Mouse (Mus musculus) MEL (cell line): ENCODE measurements at regions not wholly inside any gene's neighbourhood (a gene's known extent, or its start where the extent isn't known, plus 50 kb on each side); places are given as distances from the start of the nearest gene placed in this dataset.

ENCODE experiments used
- DNase-seq: peaks from one replicate; pipeline ENCODE4 v3.0.0; 2011; ENCODE audit warnings: low read depth, low spot score
- H3K27ac ChIP-seq: 2 replicates; pipeline ENCODE4 v1.5.1; 2012; ENCODE audit warnings: low read depth, mild to moderate bottlenecking, control low read depth, low read length, moderate library complexity; ENCODE audit not compliant: control insufficient read depth
- H3K27me3 ChIP-seq, 2 experiments: fragments of 150-350 bp in 1 of 2; sonication (generic) in 1 of 2; 2 replicates each; pipeline ENCODE4 v1.6.1; 2012; ENCODE audit warnings: low read length in 2 of 2, mild to moderate bottlenecking in 2 of 2, improper control_type of control experiment in 1 of 2, moderate library complexity in 1 of 2; ENCODE audit not compliant: insufficient read depth in 2 of 2, control insufficient read depth in 1 of 2
- H3K36me3 ChIP-seq, 2 experiments: 2 replicates each; pipeline ENCODE4 v1.6.1; 2012 to 2014; ENCODE audit warnings: low read length in 2 of 2, improper control_type of control experiment in 1 of 2, inconsistent platforms in 1 of 2, mild to moderate bottlenecking in 1 of 2; ENCODE audit not compliant: insufficient read depth in 2 of 2, control insufficient read depth in 1 of 2
- H3K4me1 ChIP-seq, 2 experiments: fragments of 150-350 bp in 1 of 2; sonication (generic) in 1 of 2; 2 replicates each; pipeline ENCODE4 v1.6.1; 2012; ENCODE audit warnings: low read length in 2 of 2, improper control_type of control experiment in 1 of 2, mild to moderate bottlenecking in 1 of 2; ENCODE audit not compliant: insufficient read depth in 2 of 2, control insufficient read depth in 1 of 2
- H3K4me3 ChIP-seq, 2 experiments: fragments of 150-350 bp in 1 of 2; sonication (generic) in 1 of 2; 2 replicates each; pipeline ENCODE4 v1.5.1; 2012; ENCODE audit warnings: low read depth in 2 of 2, low read length in 2 of 2, mild to moderate bottlenecking in 2 of 2, moderate library complexity in 2 of 2, control low read depth in 1 of 2, improper control_type of control experiment in 1 of 2; ENCODE audit not compliant: control insufficient read depth in 1 of 2, insufficient read depth in 1 of 2
- H3K79me2 ChIP-seq: 2 replicates; pipeline ENCODE4 v1.6.1; 2012; ENCODE audit warnings: mild to moderate bottlenecking, low read length, moderate library complexity; ENCODE audit not compliant: control insufficient read depth, poor library complexity, insufficient read depth
- H3K9ac ChIP-seq: 2 replicates; pipeline ENCODE4 v1.6.1; 2012; ENCODE audit warnings: low read depth, mild to moderate bottlenecking, control low read depth, low read length, moderate library complexity; ENCODE audit not compliant: control insufficient read depth, poor library complexity, severe bottlenecking
- H3K9me3 ChIP-seq: fragments of 150-350 bp; sonication (generic); replicated peaks from 2 replicates; pipeline ENCODE4 v1.6.1; 2012; ENCODE audit warnings: mild to moderate bottlenecking, low read length, improper control_type of control experiment, moderate library complexity; ENCODE audit not compliant: insufficient read depth
- CHD1 ChIP-seq: IDR thresholded peaks from 2 replicates; pipeline ENCODE4 v1.6.1; 2012; ENCODE audit warnings: low read depth, mild to moderate bottlenecking, inconsistent platforms, low read length, improper control_type of control experiment
- E2F4 ChIP-seq: IDR thresholded peaks from 2 replicates; pipeline ENCODE4 v1.6.1; 2011; ENCODE audit warnings: low read depth, low read length, improper control_type of control experiment, borderline replicate concordance
- ELF1 ChIP-seq: IDR thresholded peaks from 2 replicates; pipeline ENCODE4 v1.6.1; 2014; ENCODE audit warnings: low read depth, mild to moderate bottlenecking, inconsistent platforms, low read length, improper control_type of control experiment, moderate library complexity
- EP300 ChIP-seq, 2 experiments: IDR thresholded peaks; 2 replicates each; pipeline ENCODE4 v1.6.1; 2011; ENCODE audit warnings: improper control_type of control experiment in 2 of 2, low read length in 2 of 2, low read depth in 1 of 2, mild to moderate bottlenecking in 1 of 2
- GABPA ChIP-seq: IDR thresholded peaks from 2 replicates; pipeline ENCODE4 v1.6.1; 2012; ENCODE audit warnings: low read depth, mild to moderate bottlenecking, inconsistent platforms, low read length, improper control_type of control experiment, moderate library complexity
- GATA1 ChIP-seq: IDR thresholded peaks from 2 replicates; pipeline ENCODE4 v1.6.1; 2011; ENCODE audit warnings: low read depth, low read length, improper control_type of control experiment
- JUND ChIP-seq: IDR thresholded peaks from 2 replicates; pipeline ENCODE4 v1.6.1; 2011; ENCODE audit warnings: low read depth, mild to moderate bottlenecking, improper control_type of control experiment, low read length
- KAT2A ChIP-seq: conservative IDR thresholded peaks from 2 replicates; pipeline ENCODE4 v1.6.1; 2012; ENCODE audit warnings: low read depth, low read length, improper control_type of control experiment, inconsistent platforms
- MAX ChIP-seq: IDR thresholded peaks from 2 replicates; pipeline ENCODE4 v1.6.1; 2011; ENCODE audit warnings: low read length, improper control_type of control experiment
- MXI1 ChIP-seq: IDR thresholded peaks from 2 replicates; pipeline ENCODE4 v1.6.1; 2011; ENCODE audit warnings: mild to moderate bottlenecking, low read depth, low read length, improper control_type of control experiment
- NELFE ChIP-seq: IDR thresholded peaks from 2 replicates; pipeline ENCODE4 v1.6.1; 2011; ENCODE audit warnings: low read depth, low read length, improper control_type of control experiment
- NRF1 ChIP-seq: IDR thresholded peaks from 2 replicates; pipeline ENCODE4 v1.6.1; 2014; ENCODE audit warnings: low read depth, mild to moderate bottlenecking, inconsistent platforms, low read length, improper control_type of control experiment, moderate library complexity; ENCODE audit not compliant: poor library complexity, insufficient read depth, severe bottlenecking
- POLR2A ChIP-seq, 2 experiments: IDR thresholded peaks; 2 replicates each; pipeline ENCODE4 v1.6.1; 2011 to 2012; ENCODE audit warnings: low read length in 2 of 2, mild to moderate bottlenecking in 2 of 2, control low read depth in 1 of 2, improper control_type of control experiment in 1 of 2, low read depth in 1 of 2, moderate library complexity in 1 of 2; ENCODE audit not compliant: control insufficient read depth in 1 of 2, insufficient read depth in 1 of 2, poor library complexity in 1 of 2
- POLR2AphosphoS2 ChIP-seq: IDR thresholded peaks from 2 replicates; pipeline ENCODE4 v1.6.1; 2011; ENCODE audit warnings: low read length, improper control_type of control experiment
- RAD21 ChIP-seq: IDR thresholded peaks from 2 replicates; pipeline ENCODE4 v1.6.1; 2011; ENCODE audit warnings: mild to moderate bottlenecking, low read depth, low read length, improper control_type of control experiment
- SIN3A ChIP-seq: IDR thresholded peaks from 2 replicates; pipeline ENCODE4 v1.6.1; 2012; ENCODE audit warnings: low read length, improper control_type of control experiment, inconsistent platforms
- TAL1 ChIP-seq: IDR thresholded peaks from 2 replicates; pipeline ENCODE4 v1.6.1; 2012; ENCODE audit warnings: mild to moderate bottlenecking, inconsistent platforms, low read length, moderate library complexity, mixed read lengths
- TCF12 ChIP-seq: IDR thresholded peaks from 2 replicates; pipeline ENCODE4 v1.6.1; 2014; ENCODE audit warnings: low read depth, mild to moderate bottlenecking, inconsistent platforms, low read length, improper control_type of control experiment, moderate library complexity
- UBTF ChIP-seq: IDR thresholded peaks from 2 replicates; pipeline ENCODE4 v1.6.1; 2012; ENCODE audit warnings: low read depth, mild to moderate bottlenecking, inconsistent platforms, low read length, improper control_type of control experiment, moderate library complexity, borderline replicate concordance; ENCODE audit not compliant: insufficient read depth
- USF1 ChIP-seq: IDR thresholded peaks from 2 replicates; pipeline ENCODE4 v1.6.1; 2014; ENCODE audit warnings: low read depth, mild to moderate bottlenecking, inconsistent platforms, low read length, improper control_type of control experiment, moderate library complexity
- USF2 ChIP-seq, 2 experiments: IDR thresholded peaks; 2 replicates each; pipeline ENCODE4 v1.6.1; 2011 to 2012; ENCODE audit warnings: improper control_type of control experiment in 2 of 2, low read length in 2 of 2, borderline replicate concordance in 1 of 2, inconsistent platforms in 1 of 2, low read depth in 1 of 2, mild to moderate bottlenecking in 1 of 2; ENCODE audit not compliant: insufficient read depth in 1 of 2
- ZC3H11A ChIP-seq: IDR thresholded peaks from 2 replicates; pipeline ENCODE4 v1.6.1; 2012; ENCODE audit warnings: low read depth, mild to moderate bottlenecking, inconsistent platforms, low read length, improper control_type of control experiment
- ZNF384 ChIP-seq: IDR thresholded peaks from 2 replicates; pipeline ENCODE4 v1.6.1; 2012; ENCODE audit warnings: low read depth, mild to moderate bottlenecking, inconsistent platforms, low read length, improper control_type of control experiment

DNA sequence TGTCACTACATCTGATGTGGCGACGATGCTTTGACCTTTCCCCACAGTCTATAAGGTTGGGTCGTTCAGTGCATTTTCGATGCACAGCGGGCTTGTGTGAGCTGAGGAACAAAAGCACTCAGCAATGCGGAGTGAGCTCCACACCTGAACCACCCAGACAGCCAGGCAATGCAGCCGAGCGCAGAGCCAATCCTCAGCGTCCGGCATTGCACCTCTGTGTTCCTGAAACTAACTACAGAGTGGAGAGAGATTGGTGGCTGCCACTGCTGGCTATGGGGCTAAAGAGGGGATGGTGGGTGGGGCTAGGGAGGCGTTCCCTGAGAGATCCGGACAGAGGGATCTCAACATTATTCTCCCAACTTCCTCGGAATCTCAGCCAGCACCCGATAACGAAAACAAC lies 139.1 kb downstream of the Kif26a start:
- Histone ChIP-seq H3K9me3 (no peaks in the 10 kb centered on the region), H3K27ac (no peak overlapping the region), H3K4me3 (no peak overlapping the region), H3K36me3 (no peaks in the 10 kb centered on the region), H3K27me3 (no peaks in the 10 kb centered on the region), H3K4me1 (no peaks in the 10 kb centered on the region), H3K9ac (no peak overlapping the region), H3K79me2 (no peaks in the 10 kb centered on the region)
- DNase-seq = no peak
- TF ChIP-seq NELFE (no peak), TAL1 (no peak), POLR2A (IDR thresholded peaks at IDR 0.05; ENCODE audit: control insufficient read depth in 1 of 2, insufficient read depth in 1 of 2, low read depth in 1 of 2, low read length in 2 of 2, poor library complexity in 1 of 2) (no peak), E2F4 (no peak), CHD1 (no peak)

DNA sequence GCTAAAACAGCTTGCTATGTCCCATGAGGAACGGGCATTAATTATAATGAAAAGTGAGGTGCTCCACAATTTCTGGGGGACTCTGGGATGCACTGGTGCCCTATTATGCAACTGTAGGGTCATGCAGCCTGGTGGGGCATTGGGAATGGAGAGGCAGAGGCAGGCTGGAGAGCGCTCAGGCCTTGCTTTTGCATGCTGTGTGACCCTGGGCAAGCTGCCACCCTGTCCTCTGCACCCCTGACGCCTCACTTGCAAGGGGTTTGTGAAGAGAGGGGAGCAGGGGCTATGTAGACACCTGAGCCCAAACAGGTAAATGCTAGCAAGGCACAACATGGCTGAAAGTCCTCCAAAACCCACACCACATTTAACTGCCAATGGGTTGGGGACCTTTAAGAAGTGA lies 142.8 kb downstream of the Kif26a start:
- H3K9me3 ChIP-seq = no peaks in the 10 kb centered on the region
- DNase-seq = no peak
- H3K27me3 ChIP-seq = no peaks in the 10 kb centered on the region
- no peaks in the 10 kb centered on the region for H3K79me2 ChIP-seq
- H3K4me1 ChIP-seq = peaks cover 0 to 14% of the 10 kb centered on the region in 2 experiments; a peak in 3 of 4 replicates
- H3K4me3 ChIP-seq = no peak overlapping the region
- no peak overlapping the region for H3K27ac ChIP-seq
- no peak for TF ChIP-seq EP300 (IDR thresholded peaks at IDR 0.05; ENCODE audit: low read depth in 1 of 2, low read length in 2 of 2)
- TF ChIP-seq ELF1 = no peak
- no peak for TF ChIP-seq NELFE
- TF ChIP-seq TCF12 = no peak
- TF ChIP-seq ZC3H11A = no peak
- TF ChIP-seq NRF1 = no peak
- TF ChIP-seq GABPA = no peak
- TF ChIP-seq JUND = no peak
- no peak for TF ChIP-seq KAT2A
- no peak for TF ChIP-seq GATA1
- no peak for TF ChIP-seq POLR2AphosphoS2
- no peak for TF ChIP-seq UBTF
- no peak for TF ChIP-seq MAX
- no peak for TF ChIP-seq USF2 (IDR thresholded peaks at IDR 0.05; ENCODE audit: borderline replicate concordance in 1 of 2, insufficient read depth in 1 of 2, low read depth in 1 of 2, low read length in 2 of 2)
- TF ChIP-seq ZNF384 = no peak
- no peak for TF ChIP-seq SIN3A
- no peak for TF ChIP-seq E2F4
- no peak for TF ChIP-seq RAD21
- TF ChIP-seq MXI1 = no peak
- no peak for TF ChIP-seq USF1
- H3K36me3 ChIP-seq = no peaks in the 10 kb centered on the region
- H3K9ac ChIP-seq = no peak overlapping the region
